Mouse (Mus musculus) induced T-regulatory cell, adult 2 months (primary cell): ENCODE data around the gene Rpl11.
A peak's percentile ranks its signal among the peaks of the same experiment; 100 is the strongest.

ENCODE experiments used
- DNase-seq: peaks from one replicate; pipeline ENCODE4 v3.0.0-alpha.2; 2012; ENCODE audit warnings: low read depth

Rpl11 gene

GRCm38 (mm10) chr4:136027416-136028131, 25.7 kb downstream of the Rpl11 start:
- peak; percentile 30 for DNase-seq

DNA sequence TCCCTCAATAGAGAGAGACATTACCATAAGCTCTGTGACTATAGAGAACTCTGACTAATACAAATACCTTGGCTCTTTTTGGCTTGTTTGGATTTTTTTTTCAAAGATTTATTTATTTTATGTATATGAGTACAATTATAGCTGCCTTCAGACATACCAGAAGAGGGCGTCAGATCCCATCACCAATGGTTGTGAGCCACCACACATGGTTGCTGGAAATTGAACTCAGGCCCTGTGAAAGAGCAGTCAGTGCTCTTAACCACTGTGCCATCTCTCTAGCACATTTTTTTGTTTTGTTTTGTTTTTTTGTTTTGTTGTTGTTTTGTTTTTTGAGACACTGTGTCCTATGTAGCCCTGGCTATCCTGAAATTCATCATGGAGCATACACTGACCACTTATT, 27.9 kb downstream of the Rpl11 start:
- DNase-seq: no peak

- DNase-seq: no peak
Measured at GRCm38 (mm10) chr4:136022924-136023323, 30.3 kb downstream of the Rpl11 start.

DNA sequence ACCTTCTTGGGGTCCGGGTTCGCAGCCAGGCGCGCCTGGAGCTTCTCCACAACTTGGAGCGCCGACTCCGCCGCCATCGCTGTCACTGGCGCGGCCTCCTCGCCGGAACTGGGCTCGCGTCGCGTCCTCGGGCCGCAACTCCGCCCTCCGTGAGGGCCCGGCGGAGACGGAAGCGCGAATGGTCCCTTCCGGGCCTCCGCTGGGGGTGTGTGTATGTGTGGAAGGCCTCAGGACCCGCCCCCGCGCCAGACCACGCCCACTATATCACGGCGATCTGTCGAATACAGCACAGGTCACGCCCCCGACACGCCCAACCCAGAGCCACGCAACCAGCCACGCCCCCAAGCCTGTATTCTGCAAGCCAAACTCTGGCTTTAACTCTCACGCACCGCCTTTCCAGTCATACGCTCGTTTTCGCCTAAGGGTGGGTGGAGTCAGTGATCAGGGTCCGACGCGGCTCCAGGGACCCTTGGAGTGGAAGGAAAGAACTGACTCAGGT, 31.6 kb downstream of the Rpl11 start, which contains the start of gene Eloa:
Gene Eloa, minus strand, starts transcription at position 215 of the 499 bp plus-strand sequence.
- peak; percentile 100 for DNase-seq

DNA sequence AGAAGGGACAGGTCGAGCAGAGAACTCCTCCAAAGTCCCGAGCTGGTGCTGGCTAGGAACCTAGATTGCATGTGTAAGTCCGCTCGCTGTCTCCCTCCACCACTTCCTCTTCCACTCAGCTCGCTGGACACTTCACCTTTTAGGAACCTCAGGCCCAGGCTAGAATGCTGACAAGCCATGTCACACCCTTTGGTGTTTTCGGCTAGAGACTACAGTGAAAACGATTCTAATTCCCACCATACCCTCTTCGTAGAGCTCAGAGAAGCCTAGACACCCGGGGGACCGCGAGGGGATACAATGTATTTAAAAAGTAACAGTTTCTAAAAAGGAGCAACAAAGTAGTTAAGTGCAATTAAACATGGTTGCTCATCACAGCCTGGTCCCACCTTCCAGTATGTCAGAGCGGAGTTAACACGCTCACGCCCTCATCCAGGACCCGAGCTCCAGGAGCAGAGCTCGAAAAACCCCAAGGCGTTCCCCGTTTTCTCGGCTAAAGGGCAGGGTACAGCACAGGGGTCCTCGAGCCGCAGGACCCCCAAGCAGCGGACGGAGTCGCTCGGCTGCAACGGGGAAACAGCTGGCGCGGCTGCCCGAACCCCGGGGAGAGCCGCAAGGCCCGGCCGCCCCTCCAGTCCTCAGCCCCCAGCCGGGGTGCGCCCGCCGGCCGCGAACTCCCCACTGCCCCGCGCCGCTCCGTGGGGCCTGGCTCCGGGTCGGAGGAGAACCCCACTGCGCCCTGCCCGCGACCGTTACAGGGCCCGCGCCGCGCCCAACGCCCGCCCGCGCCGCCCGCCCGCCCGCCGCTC, 32.3 kb downstream of the Rpl11 start:
- peak; percentile 51 for DNase-seq

DNA sequence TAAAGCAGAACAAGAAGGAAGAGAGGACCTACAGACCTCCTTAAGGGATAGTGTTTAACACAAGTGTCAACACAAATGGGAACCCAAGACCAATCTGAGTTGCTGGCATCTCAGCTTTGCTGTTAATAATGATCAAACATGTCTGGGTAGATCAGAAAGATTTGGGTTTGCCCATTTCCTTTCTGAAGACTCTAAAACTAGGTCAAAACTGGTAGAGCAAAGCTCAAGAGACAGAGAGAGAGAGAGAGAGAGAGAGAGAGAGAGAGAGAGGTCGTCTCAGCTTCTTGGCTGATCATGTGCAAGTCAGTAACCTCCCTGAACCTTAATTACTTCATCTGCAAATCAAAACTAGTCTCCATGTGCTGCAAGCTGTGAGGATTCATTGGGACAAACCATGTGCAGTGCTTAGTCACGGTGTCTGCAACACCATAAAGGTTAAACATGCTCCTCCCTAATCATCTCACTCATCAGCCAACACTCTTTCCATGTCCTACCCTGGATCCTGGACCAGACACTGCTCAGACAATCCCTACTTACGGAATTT, 37.1 kb downstream of the Rpl11 start:
- DNase-seq: peak; percentile 60

GRCm38 (mm10) chr4:136010586-136010985, 42.6 kb downstream of the Rpl11 start:
- DNase-seq: no peak

DNA sequence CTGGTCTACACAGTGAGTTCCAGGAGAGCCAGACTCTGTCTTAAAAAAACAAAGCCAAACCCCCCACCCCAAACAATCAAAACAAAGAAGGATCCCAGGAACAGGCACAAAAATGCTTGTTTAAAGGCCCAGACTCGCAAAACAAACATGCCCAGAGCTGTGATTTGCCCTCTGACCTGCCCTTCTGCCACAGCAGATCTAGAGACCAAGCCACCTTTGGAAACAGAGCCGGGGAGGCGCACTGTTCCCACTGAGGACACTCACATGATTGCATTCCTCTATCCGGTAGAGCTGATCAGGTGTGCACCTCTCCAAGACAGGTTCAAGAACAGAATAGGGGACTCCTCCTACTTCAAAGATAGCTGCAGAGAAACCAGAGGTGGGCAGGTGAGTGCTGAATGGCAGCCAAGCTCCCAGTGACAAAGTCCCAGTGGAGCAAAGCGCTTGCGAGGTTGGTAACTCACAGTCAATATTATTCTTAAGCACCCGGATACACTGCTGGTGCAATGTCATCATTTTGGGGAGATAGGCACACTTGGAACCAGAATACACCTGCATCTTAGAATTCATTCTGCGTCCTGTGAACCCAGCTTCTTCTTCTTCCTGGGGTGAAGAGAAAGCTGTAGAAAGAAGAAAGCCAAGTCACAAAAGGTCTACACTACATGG, 44.3 kb downstream of the Rpl11 start:
- no peak for DNase-seq

- DNase-seq: peak; percentile 67
Measured at GRCm38 (mm10) chr4:136006821-136007220, 46.4 kb downstream of the Rpl11 start.

DNA sequence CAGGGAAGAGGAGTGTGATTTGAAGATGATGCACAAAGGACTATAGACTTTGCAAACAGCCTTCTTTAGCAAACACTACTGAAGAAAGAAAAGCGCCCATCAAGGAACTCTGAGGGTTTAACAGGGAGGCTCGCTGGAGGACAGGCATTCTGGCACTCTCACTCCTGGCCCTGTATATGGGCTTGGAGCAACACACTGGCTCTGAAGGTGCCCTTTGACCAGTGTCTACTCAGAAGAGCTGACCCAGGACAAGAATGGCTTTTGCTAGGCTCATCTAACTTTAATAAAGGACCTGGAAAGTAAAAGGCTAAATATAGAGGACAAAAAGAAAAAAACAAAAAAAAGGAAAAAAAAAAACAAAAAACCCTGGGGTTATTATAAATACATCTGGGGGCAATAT, 48.3 kb downstream of the Rpl11 start:
- no peak for DNase-seq

GRCm38 (mm10) chr4:136004107-136004675, 49.0 kb downstream of the Rpl11 start:
- DNase-seq: no peak

DNA sequence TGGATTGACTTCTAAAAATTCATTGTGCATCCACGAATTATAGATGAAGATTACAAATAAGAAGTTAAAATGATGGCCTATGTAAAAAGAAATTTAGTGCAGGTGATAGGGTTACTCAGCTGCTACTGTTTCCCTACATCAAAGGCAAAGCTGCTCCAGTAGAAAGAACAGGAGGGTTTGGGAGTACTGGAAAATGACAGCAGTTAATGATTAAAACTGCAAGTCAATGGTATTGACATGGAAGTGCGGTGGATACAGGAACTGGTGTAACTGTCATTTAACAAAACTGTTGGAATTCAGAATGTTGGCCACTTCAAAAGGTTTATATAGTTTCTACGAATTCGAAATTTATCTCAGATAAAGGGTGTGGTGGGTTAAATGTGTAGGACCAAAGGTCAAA, 58.1 kb downstream of the Rpl11 start:
- no peak for DNase-seq

DNA sequence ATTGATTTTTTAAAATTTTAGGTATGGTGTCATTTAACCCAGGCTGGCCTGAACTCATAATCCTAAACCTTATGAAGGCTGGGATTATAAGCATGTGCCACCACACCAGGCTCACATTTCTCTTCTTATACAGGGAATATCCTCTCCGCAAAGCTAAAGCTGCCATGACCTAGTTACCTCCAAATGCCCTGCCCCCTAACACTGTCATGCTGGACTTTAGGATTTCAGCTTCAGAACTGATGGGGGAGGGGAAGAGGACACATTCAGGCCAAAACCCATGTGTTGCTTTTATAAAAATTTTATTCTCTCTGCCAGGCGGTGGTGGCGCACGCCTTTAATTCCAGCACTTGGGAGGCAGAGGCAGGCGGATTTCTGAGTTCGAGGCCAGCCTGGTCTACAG, 59.3 kb downstream of the Rpl11 start:
- no peak for DNase-seq

GRCm38 (mm10) chr4:135987714-135988113, 65.5 kb downstream of the Rpl11 start:
- DNase-seq: no peak

- peak; percentile 96 for DNase-seq
Measured at GRCm38 (mm10) chr4:135986943-135987710, 66.1 kb downstream of the Rpl11 start, which contains the start of gene Pithd1. TSS of gene Pithd1 (minus strand) at chr4:135987264.

DNA sequence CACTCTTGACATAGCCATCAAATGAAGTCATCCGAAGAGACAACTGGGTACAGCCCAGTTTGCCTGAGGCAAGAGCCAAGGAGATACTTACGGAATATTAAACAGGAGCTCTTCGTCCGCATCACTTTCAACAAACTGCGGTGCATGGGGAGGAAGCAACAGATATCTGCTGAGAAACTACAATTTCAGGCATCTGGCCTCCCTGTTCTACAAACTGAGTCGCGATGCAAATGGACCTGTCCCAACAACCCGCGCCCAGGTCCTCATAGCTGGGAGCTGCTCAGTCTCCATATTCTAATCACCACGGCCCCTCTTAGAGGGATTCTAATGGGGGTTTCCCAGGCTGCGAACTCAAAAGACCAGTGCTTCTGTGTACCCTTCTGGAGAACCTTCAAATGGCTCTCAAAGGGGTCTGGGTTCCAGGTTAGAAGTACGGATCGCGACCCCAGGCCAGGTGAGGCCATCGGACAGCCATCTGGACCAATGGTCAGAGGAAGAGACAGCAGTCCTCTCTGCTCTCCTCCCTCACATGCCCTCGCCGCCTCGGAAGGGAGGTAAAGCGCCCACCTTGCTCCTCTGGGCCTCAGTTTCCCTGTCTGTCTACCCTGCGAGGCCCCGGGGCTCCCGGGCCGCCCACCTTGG, 66.8 kb downstream of the Rpl11 start:
- DNase-seq: peak; percentile 47

GRCm38 (mm10) chr4:135985769-135986168, 67.5 kb downstream of the Rpl11 start:
- no peak for DNase-seq

- no peak for DNase-seq
Measured at GRCm38 (mm10) chr4:135985193-135985592, 68.0 kb downstream of the Rpl11 start.

DNA sequence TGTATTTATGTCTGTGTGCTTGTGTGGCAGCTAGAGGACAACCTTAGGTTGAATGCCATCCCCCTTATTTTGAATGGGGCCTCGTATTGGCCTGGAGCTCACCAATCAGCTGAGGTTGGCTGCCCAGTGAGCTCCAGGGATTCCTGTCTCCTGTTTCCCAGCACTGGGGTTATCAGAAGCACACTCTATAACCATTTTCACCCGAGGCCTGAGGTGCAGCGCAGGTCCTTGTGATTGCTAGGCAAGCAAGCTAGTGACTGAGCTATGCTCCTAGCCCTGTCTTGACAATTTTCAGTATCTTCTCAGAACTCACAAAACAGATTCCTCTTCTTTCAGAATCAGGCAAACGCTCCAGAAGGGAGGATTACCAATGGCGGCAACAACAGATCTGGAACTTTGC, 68.7 kb downstream of the Rpl11 start:
- no peak for DNase-seq

DNA sequence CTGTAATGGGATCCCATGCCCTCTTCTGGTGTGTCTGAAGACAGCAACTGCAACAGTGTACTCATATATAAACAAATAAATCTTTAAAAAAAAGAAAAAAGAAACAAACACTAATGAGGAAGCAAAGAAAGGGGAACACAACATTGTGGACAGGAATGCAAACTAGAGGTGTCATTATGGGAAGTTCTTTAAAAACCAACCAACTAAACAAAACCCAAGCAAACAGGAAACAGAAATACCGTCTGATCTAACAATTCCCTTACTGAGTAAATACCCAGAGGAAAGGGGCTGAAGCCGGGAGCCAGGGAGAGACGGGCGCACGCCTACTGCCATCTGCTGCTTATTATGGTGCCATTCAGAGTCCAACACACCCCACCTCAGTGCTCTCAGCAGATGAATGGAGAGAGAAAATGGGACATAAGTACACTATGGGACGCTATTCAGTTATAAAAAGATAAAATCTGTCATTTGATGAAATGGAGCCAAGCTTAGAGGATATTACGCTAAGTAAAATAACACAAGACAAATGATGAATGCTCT, 71.6 kb downstream of the Rpl11 start:
- no peak for DNase-seq
